Mouse (Mus musculus) hindbrain, embryonic 10.5 days (tissue): ENCODE data around the gene Nlgn2. TPM values are rescaled to one million over a fixed set of nuclear protein-coding genes. Genes with fewer than 3 reads are reported as not detected.
A peak's percentile ranks its signal among the peaks of the same experiment; 100 is the strongest.

Experiments
- DNase-seq: peaks from one replicate; pipeline ENCODE4 v3.0.0-alpha.2; 2017; ENCODE audit warnings: low spot score
- H3K27ac ChIP-seq: fragments of 300-500 bp; sonication (generic); 2 replicates; pipeline ENCODE4 v1.5.1; 2016; ENCODE audit warnings: mild to moderate bottlenecking, moderate library complexity
- H3K27me3 ChIP-seq: fragments of 300-500 bp; sonication (generic); 2 replicates; pipeline ENCODE4 v1.6.1; 2016; ENCODE audit warnings: mild to moderate bottlenecking; ENCODE audit not compliant: poor library complexity, insufficient read depth, severe bottlenecking
- H3K36me3 ChIP-seq: fragments of 300-500 bp; sonication (generic); 2 replicates; pipeline ENCODE4 v1.6.1; 2016; ENCODE audit warnings: mild to moderate bottlenecking, moderate library complexity
- H3K4me1 ChIP-seq: fragments of 300-500 bp; sonication (generic); replicated peaks from 2 replicates; pipeline ENCODE4 v1.6.1; 2016; ENCODE audit warnings: mild to moderate bottlenecking
- H3K4me3 ChIP-seq: fragments of 300-500 bp; sonication (generic); 2 replicates; pipeline ENCODE4 v1.5.1; 2016; ENCODE audit warnings: mild to moderate bottlenecking, moderate library complexity
- H3K9me3 ChIP-seq: fragments of 300-500 bp; sonication (generic); 2 replicates; pipeline ENCODE4 v1.6.1; 2016; ENCODE audit warnings: mild to moderate bottlenecking, moderate library complexity
- WGBS: fragments of 180-500 bp; shearing (Covaris S2); methylation state at CpG from one replicate; pipeline ENCODE4 v1.1.7; 2016; 5-methylcytosine and 5-hydroxymethylcytosine counted together
- polyA plus RNA-seq: library from polyadenylated mRNA; unstranded; fragments of >200 nt; fragmentation: Nextera tagmentation; extraction: Ambion mirVana; gene quantifications from 2 replicates; pipeline ENCODE4 v1.2.1, GENCODE M21; 2016

Nlgn2 gene
- polyA plus RNA-seq, 1 experiment from 2014 or later, result 9.1 TPM

DNA sequence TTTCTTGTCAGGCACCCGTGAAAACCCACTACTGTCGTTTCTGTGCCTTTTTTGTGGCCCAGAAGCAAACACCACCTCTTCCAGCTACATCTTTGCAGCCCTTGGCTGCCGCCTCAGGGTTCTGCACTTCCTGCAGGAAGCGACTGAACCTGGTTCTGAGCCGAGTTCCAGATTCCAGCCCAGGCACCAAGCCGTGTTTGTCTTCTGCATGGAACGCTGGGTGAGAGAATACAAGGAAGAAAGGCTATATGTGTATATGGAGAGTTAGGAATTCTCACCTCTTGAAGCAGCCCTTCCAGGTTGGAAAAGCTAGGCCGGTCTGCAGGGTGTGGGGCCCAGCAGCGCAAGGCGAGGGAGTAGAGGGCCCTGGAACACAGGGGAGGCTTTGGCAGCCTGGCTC lies 17.1 kb upstream of the Nlgn2 start:
- peaks cover 36% of the 10 kb centered on the region for H3K4me1 ChIP-seq
- H3K27me3 ChIP-seq, result peaks cover 35% of the 10 kb centered on the region
- WGBS, result 90% methylated on average over 10 of the region's 10 CpGs
- H3K27ac ChIP-seq, result no peak overlapping the region
- H3K4me3 ChIP-seq, result no peak overlapping the region
- no peaks in the 10 kb centered on the region for H3K9me3 ChIP-seq
- DNase-seq, result no peak
- H3K36me3 ChIP-seq, result peaks cover 28% of the 10 kb centered on the region

DNA sequence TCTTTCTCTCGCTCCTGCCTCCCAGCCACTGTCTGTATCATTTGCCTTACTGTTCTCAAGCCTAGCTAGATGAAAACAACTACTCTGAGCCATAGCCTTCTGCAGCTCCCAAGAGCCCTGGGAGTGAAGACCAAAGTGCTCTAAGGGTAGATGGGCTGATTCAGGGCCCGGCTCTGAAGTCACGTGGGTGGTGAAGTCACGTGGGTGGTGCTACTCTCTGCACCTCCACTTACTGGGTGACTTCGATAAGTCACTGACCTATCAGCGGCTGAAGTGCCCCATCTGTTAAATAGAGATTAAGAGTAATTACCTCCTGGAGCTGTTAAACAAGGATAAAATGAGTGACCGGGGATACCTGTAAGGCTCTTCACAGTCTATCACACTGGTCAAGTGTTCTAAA lies 16.4 kb upstream of the Nlgn2 start:
- no peak for DNase-seq
- WGBS, result 81% methylated on average over 7 of the region's 7 CpGs
- no peak overlapping the region for H3K4me3 ChIP-seq

DNA sequence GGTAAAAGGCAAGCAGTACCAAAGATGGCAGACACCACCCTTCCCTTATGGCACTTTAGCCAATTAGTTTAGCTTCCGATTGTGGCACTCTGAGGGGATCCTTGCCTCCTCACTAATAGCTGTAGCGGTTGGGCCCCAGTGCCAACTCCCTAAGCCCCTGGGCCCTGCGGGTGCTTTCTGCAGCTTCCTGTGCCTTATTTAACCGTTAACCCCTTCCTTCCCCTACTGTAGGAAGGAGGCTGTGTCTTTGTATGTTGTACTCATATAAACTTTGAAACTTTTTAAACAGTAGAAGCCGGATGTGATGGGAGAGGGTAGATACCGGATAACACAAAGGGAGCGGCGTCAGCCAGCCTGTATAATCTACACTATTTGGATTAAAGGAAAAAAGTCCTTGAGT lies 13.2 kb upstream of the Nlgn2 start:
- Histone ChIP-seq H3K4me1 (peaks cover 54% of the 10 kb centered on the region), H3K27me3 (no peaks in the 10 kb centered on the region), H3K9me3 (no peaks in the 10 kb centered on the region), H3K36me3 (peaks cover 49% of the 10 kb centered on the region), H3K27ac (no peak overlapping the region), H3K4me3 (no peak overlapping the region)
- no peak for DNase-seq
- 85% methylated on average over 8 of the region's 8 CpGs for WGBS

More for the DNA sequence above, 16.4 kb upstream of the Nlgn2 start:
- no peaks in the 10 kb centered on the region for H3K9me3 ChIP-seq
- peaks cover 36% of the 10 kb centered on the region for H3K4me1 ChIP-seq
- H3K27me3 ChIP-seq, result peaks cover 28% of the 10 kb centered on the region
- peaks cover 35% of the 10 kb centered on the region for H3K36me3 ChIP-seq
- H3K27ac ChIP-seq, result peak overlapping the region; percentile 71; the same call in 1 of the 2 replicates

DNA sequence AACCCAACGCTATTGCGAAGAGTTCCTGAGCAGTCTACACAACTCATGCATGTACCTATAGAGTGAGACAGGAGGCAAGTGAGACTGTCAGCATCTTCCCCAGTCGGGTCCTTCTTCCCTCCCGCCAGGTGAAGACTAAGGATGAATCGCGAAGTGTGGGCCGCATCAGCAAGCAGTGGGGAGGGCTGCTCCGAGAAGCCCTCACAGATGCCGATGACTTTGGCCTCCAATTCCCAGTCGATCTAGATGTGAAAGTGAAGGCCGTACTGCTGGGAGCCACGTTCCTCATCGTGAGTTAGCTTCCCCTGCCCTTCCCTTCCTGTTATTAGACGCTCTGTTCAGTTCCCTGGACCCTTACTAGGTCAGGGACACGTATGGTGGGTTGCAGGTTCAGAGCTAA lies 12.3 kb upstream of the Nlgn2 start:
- 91% methylated on average over 15 of the region's 15 CpGs for WGBS
- Histone ChIP-seq H3K27me3 (no peaks in the 10 kb centered on the region), H3K4me3 (no peak overlapping the region), H3K4me1 (peaks cover 53% of the 10 kb centered on the region), H3K36me3 (peaks cover 49% of the 10 kb centered on the region), H3K9me3 (no peaks in the 10 kb centered on the region), H3K27ac (no peak overlapping the region)
- no peak for DNase-seq

DNA sequence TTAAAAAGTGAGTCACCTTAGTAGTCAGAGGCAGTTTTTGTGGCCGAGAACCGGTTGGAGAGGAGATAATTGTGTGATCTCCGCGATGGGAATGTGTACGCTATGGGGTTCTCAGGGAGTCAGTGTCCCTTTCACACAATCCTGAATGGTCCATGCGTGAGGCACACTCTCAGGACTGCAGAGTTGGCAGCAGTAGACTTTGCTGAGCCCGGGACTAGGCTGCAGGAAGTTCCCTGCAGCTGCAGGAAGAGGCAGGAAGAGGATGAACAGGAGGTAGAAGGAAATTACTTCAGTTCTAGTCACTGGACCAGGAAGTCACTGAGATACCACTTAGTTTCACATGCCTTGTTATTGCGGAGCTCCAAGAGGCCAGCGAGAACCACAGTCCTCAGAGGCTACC lies 11.5 kb upstream of the Nlgn2 start:
- no peak for DNase-seq
- Histone ChIP-seq H3K27ac (no peak overlapping the region), H3K36me3 (peaks cover 49% of the 10 kb centered on the region), H3K4me1 (peaks cover 53% of the 10 kb centered on the region), H3K9me3 (no peaks in the 10 kb centered on the region), H3K4me3 (no peak overlapping the region), H3K27me3 (no peaks in the 10 kb centered on the region)
- WGBS, result 92% methylated on average over 9 of the region's 9 CpGs

DNA sequence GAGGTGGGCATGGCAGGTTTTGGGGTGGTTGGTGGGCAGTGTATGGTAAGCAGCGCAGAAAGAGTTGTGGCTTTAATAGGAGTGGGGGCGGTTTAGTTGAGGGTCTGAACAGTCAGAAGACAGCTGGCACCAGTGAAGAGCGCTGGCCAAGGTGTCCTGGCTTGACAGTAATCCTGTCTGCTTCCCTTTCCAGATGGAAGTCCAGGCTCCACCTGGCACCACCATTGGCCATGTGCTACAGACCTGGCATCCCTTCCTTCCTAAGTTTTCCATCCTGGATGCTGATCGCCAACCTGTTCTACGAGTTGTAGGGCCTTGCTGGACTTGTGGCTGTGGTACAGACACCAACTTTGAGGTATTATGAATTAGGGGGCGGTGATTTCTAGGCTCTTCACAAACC lies 10.4 kb upstream of the Nlgn2 start:
- Histone ChIP-seq H3K27me3 (no peaks in the 10 kb centered on the region), H3K4me3 (peak overlapping the region; percentile 74), H3K4me1 (peaks cover 44% of the 10 kb centered on the region), H3K9me3 (no peaks in the 10 kb centered on the region), H3K36me3 (peaks cover 49% of the 10 kb centered on the region), H3K27ac (peak overlapping the region; percentile 93)
- no peak for DNase-seq
- 95% methylated on average over 6 of the region's 6 CpGs for WGBS

DNA sequence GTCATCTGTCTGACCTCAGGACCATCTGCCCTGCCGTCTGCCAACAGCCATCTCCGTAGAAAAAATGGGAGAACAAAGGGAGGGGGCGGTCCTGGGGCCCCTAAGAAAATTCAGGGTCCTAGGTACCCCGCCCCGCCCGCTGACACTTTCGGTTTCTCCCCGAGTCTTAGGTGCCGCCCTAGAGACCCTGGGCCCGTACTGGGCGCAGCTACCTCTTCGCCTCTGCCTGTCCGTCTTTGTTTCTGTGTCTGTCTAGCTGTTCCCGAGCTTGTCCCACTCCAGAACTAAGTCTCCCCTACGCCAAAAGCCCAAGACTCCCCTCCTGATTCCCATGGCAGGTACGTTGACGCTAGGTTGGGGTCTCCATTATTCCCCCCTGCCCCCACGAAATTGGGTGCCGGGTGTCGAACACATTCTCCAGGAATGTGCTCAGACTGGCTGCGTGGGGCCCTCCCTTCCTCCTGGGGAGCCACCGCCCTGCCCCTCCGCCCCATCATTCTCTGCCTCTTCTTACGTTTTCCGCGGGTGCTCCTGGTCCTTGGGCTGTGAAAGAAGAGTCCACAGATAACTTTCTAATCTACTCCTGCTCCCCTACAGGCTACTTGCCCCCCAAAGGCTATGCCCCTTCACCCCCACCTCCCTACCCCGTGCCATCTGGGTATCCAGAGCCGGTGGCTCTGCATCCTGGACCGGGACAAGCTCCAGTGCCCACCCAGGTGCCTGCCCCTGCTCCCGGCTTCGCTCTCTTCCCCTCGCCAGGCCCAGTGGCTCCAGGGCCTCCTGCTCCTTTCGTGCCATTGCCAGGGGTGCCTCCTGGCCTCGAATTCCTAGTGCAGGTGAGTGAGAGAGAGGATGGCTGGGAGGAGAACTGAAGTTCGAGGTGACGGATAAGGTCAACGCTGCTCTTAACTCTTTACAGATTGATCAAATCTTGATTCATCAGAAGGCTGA lies 9.4 kb upstream of the Nlgn2 start:
- Histone ChIP-seq H3K4me1 (peaks cover 41% of the 10 kb centered on the region), H3K27me3 (no peaks in the 10 kb centered on the region), H3K4me3 (peak overlapping the region; percentile 74), H3K27ac (peak overlapping the region; percentile 93), H3K9me3 (no peaks in the 10 kb centered on the region), H3K36me3 (peaks cover 45% of the 10 kb centered on the region)
- no peak for DNase-seq
- WGBS, result 12% methylated on average over 37 of the region's 37 CpGs

DNA sequence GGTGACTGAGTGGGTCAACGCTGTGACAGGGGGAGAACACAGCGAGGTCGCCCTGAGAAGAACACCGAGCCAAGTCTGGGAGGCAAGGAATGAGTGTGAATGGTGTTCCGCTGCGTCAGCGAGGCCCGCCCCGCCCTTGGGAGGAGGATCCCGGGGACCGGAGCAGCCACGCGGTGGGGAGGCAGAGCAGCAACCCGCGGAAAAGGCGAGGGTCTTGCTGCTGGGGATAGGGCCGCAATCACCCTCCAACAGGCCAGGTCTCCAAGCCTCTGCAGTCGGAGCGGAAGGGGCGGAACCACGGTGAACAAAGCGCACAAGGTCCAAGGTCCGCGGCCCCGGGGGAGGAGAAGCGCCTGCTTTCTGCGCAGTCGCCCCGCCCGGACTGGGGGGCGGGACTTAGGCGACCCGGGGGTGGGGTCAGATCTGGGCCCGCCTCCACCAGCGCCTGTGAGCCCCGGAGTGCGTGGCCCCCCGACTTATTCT lies 8.7 kb upstream of the Nlgn2 start, which contains the start of gene Plscr3:
Gene Plscr3, plus strand, starts transcription at position 179 of the 483 bp plus-strand sequence.
- Histone ChIP-seq H3K36me3 (peaks cover 37% of the 10 kb centered on the region), H3K9me3 (no peaks in the 10 kb centered on the region), H3K27ac (peak within 1 kb of the TSS; percentile 93), H3K4me1 (peaks cover 41% of the 10 kb centered on the region), H3K27me3 (no peaks in the 10 kb centered on the region), H3K4me3 (peak within 1 kb of the TSS; percentile 74)
- under 1% methylated on average over 38 of the region's 38 CpGs for WGBS
- peak; percentile 96 for DNase-seq

DNA sequence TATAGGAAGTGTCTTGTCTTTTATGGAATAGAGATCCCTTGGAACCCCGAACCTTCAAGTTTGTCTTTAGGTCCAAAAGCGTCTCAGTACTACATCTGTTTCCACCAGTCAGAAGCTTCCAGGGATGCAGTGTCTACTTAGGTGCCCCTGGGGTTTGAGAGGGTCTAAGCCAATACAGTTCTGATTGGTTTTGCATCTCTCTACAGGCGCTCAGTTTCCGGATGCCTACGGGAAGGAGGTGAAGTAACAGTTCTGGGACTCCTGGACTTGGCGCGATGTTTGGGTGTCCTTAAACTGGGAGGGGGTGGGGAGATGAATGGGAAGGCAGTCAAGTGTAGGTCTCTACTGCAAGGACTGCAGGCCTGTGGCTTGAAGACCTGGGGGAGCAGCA lies 1.1 kb upstream of the Nlgn2 start:
- WGBS, result 2% methylated on average over 7 of the region's 7 CpGs
- H3K27ac ChIP-seq, result peak overlapping the region; percentile 95
- H3K36me3 ChIP-seq, result peaks cover 4% of the 10 kb centered on the region
- peak overlapping the region; percentile 89 for H3K4me3 ChIP-seq
- DNase-seq, result no peak
- H3K4me1 ChIP-seq, result peaks cover 54% of the 10 kb centered on the region
- H3K9me3 ChIP-seq, result no peaks in the 10 kb centered on the region
- H3K27me3 ChIP-seq, result peaks cover 30% of the 10 kb centered on the region

DNA sequence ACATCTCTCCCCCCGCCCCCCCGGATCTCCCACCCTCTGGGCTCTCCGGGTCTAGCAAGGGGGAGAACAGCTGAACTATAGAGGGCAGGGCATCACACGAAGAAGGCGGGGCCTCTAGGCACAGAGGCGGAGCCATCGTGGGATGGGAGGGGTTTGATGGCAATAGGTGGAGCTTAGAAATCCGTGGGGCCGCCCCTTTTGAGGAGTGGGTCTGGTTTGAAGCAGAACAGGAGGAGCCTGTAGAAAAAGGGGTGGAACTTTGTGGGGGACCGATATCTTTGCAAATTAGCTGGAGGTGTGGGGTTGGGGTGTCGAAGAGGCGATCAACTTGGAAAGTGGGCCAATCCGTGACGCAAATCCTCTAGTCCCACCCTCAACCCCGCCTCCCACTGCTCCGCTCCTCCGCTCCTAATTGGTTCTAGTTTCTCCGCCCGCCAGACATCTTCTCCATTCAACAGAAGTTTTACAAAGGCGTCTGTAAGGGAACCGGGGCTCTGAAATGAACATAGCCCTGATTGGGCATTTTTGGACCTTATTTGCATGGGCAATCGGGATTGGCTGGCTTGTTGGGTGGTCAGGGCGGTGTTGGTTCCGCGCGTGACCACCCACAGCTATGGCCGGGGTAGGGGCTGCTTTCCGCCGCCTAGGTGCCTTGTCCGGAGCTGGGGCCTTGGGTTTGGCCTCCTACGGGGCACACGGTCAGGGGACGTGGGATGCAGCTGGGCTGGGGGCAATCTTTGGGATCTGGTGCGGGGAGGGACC lies 549 bp upstream of the Nlgn2 start, which contains the start of gene Tmem256:
Gene Tmem256, plus strand, starts transcription at position 563 of the 762 bp plus-strand sequence.
- H3K4me3 ChIP-seq, result peak within 1 kb of the TSS; percentile 89
- H3K9me3 ChIP-seq, result no peaks in the 10 kb centered on the region
- H3K36me3 ChIP-seq, result peaks cover 10% of the 10 kb centered on the region
- DNase-seq, result peak; percentile 96
- H3K27ac ChIP-seq, result peak within 1 kb of the TSS; percentile 95
- under 1% methylated on average over 34 of the region's 34 CpGs for WGBS
- H3K27me3 ChIP-seq, result peaks cover 36% of the 10 kb centered on the region
- H3K4me1 ChIP-seq, result peaks cover 58% of the 10 kb centered on the region

DNA sequence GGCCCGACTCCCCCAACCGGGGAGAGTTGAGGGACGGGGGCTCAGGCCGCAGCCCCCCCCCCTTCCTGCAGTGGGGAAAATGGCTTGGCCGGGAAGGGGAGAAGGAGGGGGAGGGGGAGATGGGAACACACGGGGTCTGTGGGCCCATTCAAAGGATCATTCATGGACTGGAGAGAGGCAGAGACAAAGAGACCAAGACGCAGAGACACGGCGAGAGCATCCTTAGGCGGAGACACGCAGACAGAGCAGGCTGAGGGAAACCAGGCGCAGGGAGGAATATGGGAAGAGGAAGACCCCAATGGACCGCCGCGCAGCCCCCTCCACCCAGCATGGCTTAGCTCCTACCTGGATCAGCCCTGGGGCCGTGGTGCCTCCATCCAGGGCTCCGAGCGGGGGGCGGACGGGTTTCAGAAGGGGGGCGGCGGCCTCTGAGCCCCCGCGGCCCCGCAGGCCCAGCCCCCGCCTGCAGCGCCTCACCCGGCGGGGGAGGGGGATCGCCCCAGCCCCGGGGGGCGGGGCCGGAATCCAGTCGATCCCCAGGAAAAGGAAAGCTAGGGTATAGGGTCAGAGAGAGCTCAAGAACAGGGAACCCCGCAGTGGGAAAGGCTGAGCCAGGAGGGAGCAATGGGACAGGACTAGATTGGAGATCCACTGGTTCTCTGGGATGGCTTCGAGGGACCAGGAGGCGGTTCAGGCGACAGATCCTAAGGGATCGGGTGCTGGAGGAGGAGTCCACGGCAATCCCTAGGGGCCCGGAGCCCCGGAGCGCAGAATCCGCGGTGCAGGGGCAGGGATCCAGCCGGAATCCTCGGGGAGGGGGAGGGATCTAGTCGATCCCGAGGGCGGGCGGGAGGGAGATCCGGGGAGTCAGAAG lies 644 bp downstream of the Nlgn2 start:
- DNase-seq, result peak; percentile 56
- peak overlapping the region; percentile 95 for H3K27ac ChIP-seq
- peak overlapping the region; percentile 89 for H3K4me3 ChIP-seq
- H3K36me3 ChIP-seq, result peaks cover 22% of the 10 kb centered on the region
- H3K9me3 ChIP-seq, result no peaks in the 10 kb centered on the region
- H3K27me3 ChIP-seq, result peaks cover 46% of the 10 kb centered on the region
- under 1% methylated on average over 52 of the region's 52 CpGs for WGBS
- H3K4me1 ChIP-seq, result peaks cover 58% of the 10 kb centered on the region

DNA sequence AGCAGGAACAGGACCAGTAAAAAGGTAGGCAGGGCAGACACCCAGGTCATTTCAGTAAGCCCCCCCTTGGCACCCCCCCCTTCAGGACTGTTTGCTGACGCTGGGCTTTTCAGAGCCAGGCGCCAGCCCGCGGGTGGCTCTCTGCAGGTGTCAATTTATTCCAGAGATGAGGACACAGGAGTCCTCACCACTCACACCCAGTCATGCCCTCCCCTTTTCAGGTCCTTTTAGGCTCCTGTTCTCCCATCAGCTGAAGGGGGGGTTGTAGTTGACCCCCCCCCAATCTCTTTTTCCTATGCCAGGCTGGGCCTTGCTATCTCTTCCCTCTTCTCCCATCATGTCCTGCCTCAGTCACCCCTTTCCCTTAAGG lies 1.6 kb downstream of the Nlgn2 start:
- H3K4me1 ChIP-seq, result peaks cover 63% of the 10 kb centered on the region
- WGBS, result 2% methylated on average over 4 of the region's 4 CpGs
- H3K36me3 ChIP-seq, result peaks cover 32% of the 10 kb centered on the region
- no peak for DNase-seq
- H3K9me3 ChIP-seq, result no peaks in the 10 kb centered on the region
- peak overlapping the region; percentile 89 for H3K4me3 ChIP-seq
- peaks cover 46% of the 10 kb centered on the region for H3K27me3 ChIP-seq
- peak overlapping the region; percentile 95 for H3K27ac ChIP-seq
